Mouse (Mus musculus): ENCODE data around the gene Zc3h12a.
A peak's percentile ranks its signal among the peaks of the same experiment; 100 is the strongest.

Gene Zc3h12a

DNA sequence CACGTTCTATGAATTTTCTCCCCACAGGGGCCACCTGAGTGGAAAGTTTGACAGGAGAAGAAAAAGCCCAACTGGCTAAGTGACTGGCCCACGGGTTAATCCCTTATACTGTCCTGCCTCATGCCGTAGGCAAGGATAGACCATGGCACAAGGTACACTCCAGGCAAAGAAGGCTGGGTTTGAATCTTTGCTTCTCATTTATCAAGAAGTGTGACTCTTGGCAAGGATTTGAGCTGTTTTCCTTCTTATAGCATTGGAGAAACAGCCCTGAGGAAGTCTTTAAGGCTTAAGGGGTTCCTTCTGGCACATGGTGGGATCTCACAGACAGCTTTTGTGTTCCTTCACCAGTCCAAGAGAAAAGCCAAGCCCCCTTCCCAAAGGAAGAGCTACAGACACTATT lies 1.5 kb downstream of the Zc3h12a start:
- TF ChIP-seq GATA4 (IDR thresholded peaks at IDR 0.05; ENCODE audit: insufficient replicate concordance, low read length) = no peak

- no peak for TF ChIP-seq GATA4 (IDR thresholded peaks at IDR 0.05; ENCODE audit: insufficient replicate concordance, low read length)
These were observed 2.2 kb downstream of the Zc3h12a start for GRCm38 (mm10) chr4:125125361-125125921.

GRCm38 (mm10) chr4:125124424-125125209 lies 3.0 kb downstream of the Zc3h12a start:
- peak; percentile 61; the same call in 1 of the 2 replicates for TF ChIP-seq GATA4 (IDR thresholded peaks at IDR 0.05; ENCODE audit: insufficient replicate concordance, low read length)

DNA sequence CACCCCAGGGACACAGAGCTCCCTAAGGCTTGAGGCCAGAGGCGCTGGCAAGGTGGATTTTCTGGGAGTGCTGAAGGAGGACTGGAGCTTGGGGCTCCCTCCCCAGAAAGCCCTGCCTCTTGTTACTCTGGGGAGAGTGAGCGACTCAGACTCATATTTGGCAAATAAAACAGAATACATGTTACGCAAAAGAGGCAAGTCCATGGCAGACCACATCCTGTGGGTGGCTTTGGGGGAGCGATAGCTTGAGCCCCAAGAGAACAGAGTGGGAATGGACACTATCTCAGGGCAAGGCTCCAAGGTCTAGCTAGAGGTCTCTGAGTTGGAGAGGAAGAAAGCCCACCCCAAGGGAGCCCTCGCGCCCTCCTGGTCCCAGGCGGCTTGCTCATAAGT lies 4.4 kb downstream of the Zc3h12a start:
- no peak for TF ChIP-seq GATA4 (IDR thresholded peaks at IDR 0.05; ENCODE audit: insufficient replicate concordance, low read length)

GRCm38 (mm10) chr4:125122431-125123278 lies 5.0 kb downstream of the Zc3h12a start:
- no peak for TF ChIP-seq GATA4 (IDR thresholded peaks at IDR 0.05; ENCODE audit: insufficient replicate concordance, low read length)

DNA sequence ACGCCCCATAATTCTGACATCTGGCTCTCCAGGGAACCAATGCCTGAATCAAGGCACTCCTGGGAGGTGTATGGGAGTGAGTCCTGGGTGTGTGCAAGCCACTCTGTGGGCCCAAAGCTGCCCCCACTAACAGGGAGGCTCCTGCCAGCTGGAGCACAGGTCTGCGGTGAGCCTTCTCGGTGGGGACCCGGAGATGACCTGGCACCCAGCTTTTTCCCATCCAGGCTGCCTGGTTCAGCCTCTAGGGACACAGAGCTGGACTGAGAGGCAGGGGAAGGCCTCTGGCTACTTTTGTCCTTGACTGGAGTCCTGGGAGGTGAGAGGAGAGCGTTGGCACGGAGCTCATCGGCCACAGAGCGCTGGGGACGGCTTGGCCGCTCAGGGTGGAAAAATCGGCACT lies 7.9 kb downstream of the Zc3h12a start:
- no peak for TF ChIP-seq GATA4 (IDR thresholded peaks at IDR 0.05; ENCODE audit: insufficient replicate concordance, low read length)

DNA sequence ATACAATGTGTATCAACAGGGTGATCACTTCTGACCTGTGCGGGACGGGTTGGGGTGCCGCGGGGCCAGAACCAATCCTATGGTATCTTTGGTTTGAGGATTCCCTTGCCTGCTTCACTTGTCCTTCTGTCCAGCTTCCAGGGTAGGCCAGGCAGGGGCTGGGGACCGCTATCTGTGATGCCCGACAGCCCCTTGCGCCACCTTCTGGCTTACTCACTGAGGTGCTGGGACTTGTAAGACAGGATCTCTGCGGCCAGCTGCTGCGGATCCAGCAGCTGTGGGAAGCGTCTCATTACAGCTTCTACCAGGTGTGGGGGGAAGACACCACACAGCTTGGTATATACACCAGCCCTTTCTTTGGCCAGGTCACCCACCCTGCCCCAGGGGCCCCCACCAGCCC lies 8.6 kb downstream of the Zc3h12a start:
- no peak for TF ChIP-seq GATA4 (IDR thresholded peaks at IDR 0.05; ENCODE audit: insufficient replicate concordance, low read length)

DNA sequence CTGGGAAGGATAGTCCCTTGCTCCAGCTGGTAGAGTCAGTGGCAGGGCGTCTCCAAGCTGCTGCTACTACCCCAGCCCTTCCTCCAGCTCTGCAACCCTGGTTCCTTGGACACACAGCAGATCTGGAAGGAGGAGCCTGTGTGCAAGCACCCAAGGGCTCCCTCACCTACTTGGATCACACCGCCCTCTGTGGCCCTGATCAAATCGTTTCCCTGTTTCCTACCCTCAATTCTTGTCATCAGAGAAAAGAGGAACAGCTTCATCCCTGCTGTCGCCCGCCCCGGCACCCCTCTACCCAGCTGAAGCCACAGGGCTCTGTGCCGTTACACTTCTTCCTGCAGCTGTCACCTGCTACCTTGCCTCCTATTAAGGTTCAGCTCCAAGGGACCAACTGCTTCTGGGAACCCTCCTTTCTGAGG lies 9.7 kb downstream of the Zc3h12a start:
- TF ChIP-seq GATA4 (IDR thresholded peaks at IDR 0.05; ENCODE audit: insufficient replicate concordance, low read length) = no peak

DNA sequence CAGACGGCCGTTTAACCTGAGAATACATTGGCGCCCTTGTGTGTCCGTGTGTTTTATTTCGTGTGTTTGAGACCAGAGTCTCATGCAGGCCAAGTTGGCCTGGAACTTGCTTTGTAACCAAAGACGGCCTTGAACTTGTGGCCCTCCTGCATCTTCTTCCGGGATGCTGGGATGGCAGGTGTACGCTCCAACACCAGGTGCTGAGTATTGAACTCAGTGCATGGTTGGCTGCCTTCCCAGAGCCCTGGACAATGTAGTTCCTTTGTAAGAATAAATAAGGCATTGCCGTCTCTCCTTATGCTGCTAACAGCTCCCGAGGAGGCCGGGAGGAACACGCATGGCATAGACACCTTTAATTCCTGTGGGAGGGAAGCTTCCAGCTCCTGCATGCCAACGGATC lies 10.7 kb downstream of the Zc3h12a start:
- no peak for TF ChIP-seq GATA4 (IDR thresholded peaks at IDR 0.05; ENCODE audit: insufficient replicate concordance, low read length)

DNA sequence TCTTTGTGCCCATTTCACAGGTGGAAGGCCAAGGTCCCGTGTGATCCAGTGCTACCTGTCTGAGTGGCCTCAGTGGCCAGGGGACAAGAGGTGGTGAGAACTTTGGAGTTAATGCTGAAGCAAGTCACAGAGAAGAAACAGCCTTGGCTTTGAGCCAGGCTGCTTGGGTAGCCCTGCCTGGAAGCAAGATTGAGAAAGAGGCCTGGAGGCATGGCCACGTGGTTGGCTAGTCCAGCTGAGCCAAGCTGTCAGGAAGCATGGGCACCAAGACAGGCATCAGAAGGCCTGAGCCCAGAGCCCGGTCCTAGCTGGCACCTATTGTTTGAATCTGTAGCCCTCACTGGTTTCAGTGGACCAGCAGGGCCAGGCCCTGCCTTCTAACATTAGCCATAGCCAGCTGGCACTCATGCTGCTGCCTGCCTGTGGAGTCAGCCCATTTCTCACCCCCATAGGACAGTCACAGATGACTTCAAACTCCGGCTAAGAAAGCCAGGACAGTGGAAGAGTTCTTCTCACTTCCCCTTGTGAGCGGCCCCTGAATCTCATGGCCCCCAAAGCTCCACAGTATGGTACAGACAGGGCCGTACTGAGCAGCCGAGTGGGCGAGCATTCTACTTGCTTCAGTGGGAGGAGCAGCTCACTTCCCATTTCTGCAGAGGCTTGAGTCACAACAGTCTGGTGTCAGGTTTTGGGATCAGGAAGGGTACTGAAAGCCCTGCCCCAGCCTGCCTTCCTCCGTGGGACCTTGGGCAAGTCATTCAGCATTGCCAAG lies 11.4 kb downstream of the Zc3h12a start:
- TF ChIP-seq GATA4 (IDR thresholded peaks at IDR 0.05; ENCODE audit: insufficient replicate concordance, low read length) = no peak

DNA sequence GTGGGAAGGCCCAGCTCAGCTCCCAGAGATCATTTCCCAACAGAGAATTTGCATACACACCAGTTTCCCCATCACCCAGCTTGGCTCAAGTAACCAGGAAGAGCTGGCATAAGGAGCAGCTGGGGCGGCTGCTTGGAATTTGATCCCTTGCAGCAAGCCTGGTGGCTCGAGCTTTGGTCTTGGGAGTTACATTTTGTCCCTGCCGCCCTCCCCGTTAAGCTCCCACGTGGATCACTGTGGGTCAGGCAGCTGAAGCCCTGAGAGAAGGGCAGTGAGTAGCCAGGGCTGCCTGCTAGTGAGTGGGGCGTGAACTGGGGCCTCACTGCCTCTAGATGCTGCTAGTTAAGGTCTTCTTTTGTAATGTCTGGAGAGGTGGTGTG lies 11.9 kb downstream of the Zc3h12a start:
- TF ChIP-seq GATA4 (IDR thresholded peaks at IDR 0.05; ENCODE audit: insufficient replicate concordance, low read length) = no peak

DNA sequence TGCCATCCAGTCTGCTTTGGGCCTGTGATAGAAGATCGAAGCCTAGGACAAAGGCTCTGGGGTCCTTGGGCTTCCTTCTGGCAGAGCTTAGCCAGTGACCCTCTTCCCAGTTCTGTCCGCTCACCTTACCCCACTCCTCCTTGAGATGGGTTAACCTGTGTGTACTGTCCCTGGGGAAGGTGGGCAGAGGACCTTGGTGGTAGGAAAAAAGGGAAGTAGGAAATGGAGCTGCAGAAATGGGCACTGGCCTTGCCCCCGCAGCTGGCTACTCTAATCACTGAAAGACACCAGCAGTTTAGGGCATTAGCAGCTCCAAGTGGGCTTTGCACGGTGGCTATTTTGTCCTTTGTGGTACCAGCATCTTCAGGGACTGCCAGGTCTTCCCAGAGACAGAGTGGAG lies 12.6 kb downstream of the Zc3h12a start:
- TF ChIP-seq GATA4 (IDR thresholded peaks at IDR 0.05; ENCODE audit: insufficient replicate concordance, low read length) = no peak

DNA sequence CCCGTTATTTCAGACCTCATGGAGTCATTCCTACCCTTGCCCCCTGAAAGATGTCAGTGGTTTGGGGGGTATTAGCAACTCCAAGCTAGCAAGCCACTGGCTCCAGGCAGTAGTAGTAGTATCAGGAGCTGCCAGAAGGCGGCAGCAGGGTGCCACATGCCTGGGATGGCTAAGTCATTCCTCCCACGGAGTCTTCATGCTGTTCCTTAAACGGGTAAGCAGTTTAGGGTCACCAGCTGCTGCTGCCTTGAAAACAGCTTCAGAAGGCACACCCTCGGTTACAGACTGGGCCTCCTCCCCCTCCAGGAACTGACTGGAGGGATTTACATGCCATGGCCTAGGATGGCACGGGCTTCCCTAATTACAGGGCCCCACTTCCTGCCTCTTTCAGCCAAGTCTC lies 13.0 kb downstream of the Zc3h12a start:
- no peak for TF ChIP-seq GATA4 (IDR thresholded peaks at IDR 0.05; ENCODE audit: insufficient replicate concordance, low read length)

- TF ChIP-seq GATA4 (IDR thresholded peaks at IDR 0.05; ENCODE audit: insufficient replicate concordance, low read length) = no peak
These were observed 22.3 kb downstream of the Zc3h12a start for GRCm38 (mm10) chr4:125105354-125105753.

DNA sequence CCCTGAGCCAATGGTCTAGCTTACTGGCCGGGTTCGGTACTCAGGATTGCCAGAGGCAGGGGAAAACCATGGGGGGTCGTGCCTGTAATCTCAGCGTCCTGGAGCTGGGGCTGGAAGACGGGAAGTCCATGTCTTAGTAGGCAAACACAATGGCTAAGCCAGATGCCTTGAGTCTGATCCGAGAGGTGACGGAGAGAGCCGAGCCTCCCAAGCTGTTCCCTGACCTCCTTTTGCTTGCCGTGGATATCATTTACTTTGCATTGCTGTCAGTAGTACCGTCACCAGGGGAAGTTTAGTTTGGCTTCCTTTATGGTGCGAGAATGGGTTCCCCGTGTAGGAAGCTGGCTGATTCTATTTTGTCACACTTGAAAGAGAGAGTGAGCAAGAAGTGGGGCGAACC lies 26.3 kb downstream of the Zc3h12a start:
- TF ChIP-seq GATA4 (IDR thresholded peaks at IDR 0.05; ENCODE audit: insufficient replicate concordance, low read length) = no peak
